11 mouse cellular contexts compared by ENCODE assay signal in the genomic region with DNA sequence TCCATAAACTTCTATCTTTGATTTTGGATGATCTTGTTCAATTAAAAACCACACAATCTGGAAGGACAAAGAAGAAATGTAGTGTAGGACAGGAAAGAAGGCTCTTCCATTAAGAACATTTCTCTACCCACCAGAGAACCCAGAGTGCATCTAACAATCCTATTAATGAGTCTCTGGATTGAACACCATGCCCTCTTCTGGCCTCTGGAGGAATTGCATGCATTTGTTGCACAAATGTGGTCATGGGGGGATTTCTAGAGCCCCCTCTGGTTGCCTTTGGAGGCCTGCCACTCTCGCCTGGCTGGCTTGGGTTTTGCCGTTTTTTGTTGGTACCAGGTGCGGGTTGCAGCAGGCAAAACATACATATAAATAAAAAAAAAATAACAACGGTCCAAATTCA. TPM values are rescaled to one million over a fixed set of nuclear protein-coding genes. Genes with fewer than 3 reads are reported as not detected.
DNase-seq lines count a peak whose midpoint lies in the region; TF ChIP-seq lines count a peak whose summit lies in the region.
"Not testable (repeated sequence)": the region's sequence is repeated elsewhere in the genome, so short reads cannot be mapped to it uniquely, and the experiment has no call there.
"Had no signal": no experiment of that assay in that cellular context is flagged by ENCODE, and none has a peak within 500 bp of the region (broad histone marks: within the 10 kb centered on the region; RNA-seq: fewer than 3 reads in every experiment).

No protein-coding gene starts in this region.

- H3K4me3 ChIP-seq in layer of hippocampus, adult 2 months = not testable (repeated sequence)

- peak; percentile 42 for TF ChIP-seq CTCF in layer of hippocampus, adult 2 months (conservative IDR thresholded peaks at IDR 0.05)

- not testable (repeated sequence) for H3K27ac ChIP-seq in layer of hippocampus, adult 2 months

- DNase-seq in cerebellum, adult 8-10 months = peak; percentile 15
- peak; percentile 52 for DNase-seq in gastrocnemius, postnatal 10 days
- DNase-seq in kidney, adult 18-20 months = peak; percentile 65
- peak; percentile 54 to 77 for DNase-seq in layer of hippocampus, adult 2 months (ENCODE audit: low spot score in 2 of 2)
- DNase-seq in left cerebral cortex, adult 8-10 months (ENCODE audit: low spot score in 2 of 2) = peak; percentile 25 to 44
- DNase-seq in lung, postnatal 14 days = peak; percentile 18
- DNase-seq in right cerebral cortex, postnatal 36 days (ENCODE audit: low spot score in 2 of 2) = peak; percentile 44 to 45
- DNase-seq in urinary bladder, postnatal 4 days (ENCODE audit: low spot score in 2 of 2) = peak; percentile 18 to 83

RNA-seq across cellular contexts. Expression of gene Gm2832, which starts 15.3 kb away (rescaled TPM):
- total RNA-seq in gastrocnemius, postnatal 10 days (2021) = not detected
- total RNA-seq in layer of hippocampus, adult 2 months (2021) = not detected
- total RNA-seq in left cerebral cortex, adult 8-10 months (2022) = under 1 TPM in 2 of 4 experiments, not detected in 2; 0.59 to 0.63 TPM
- total RNA-seq: granulocyte monocyte progenitor cell, adult 5-6 weeks; heart, postnatal 14 days; megakaryocyte progenitor cell, adult 5-6 weeks had no signal

Comparison
In these comparisons a context has a peak if more than half of its experiments do, and no peak if none do; other contexts are left out.
1. DNase-seq: peak in every context shown above with its lines; median percentile 66 in layer of hippocampus, adult 2 months; 65 in kidney, adult 18-20 months; 52 in gastrocnemius, postnatal 10 days; 50 in urinary bladder, postnatal 4 days; 44 in right cerebral cortex, postnatal 36 days; 34 in left cerebral cortex, adult 8-10 months; 18 in lung, postnatal 14 days; 15 in cerebellum, adult 8-10 months.